Comparison of ENCODE assay signal across 14 mouse cellular contexts in the genomic region with DNA sequence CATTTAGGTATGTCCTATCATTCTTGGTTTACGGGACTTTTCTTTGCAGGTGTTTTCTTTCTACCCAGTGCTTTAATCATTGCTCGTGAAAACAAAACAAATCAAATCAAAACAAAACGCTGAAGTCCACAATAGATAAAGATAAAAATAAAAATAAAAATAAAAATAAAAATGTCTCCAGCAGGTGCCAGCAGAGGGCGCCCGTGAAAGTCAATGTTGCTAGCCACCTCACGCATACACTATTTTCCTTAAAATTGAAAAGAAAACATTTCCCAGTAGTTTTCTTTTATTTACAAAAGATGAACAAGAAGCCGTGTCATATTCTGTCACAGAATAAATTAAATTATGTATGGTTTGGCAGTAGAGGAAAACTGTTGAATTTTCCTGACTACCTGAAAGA.
A peak's percentile ranks its signal among the peaks of the same experiment; 100 is the strongest.
DNase-seq lines count a peak whose midpoint lies in the region; ATAC-seq and TF ChIP-seq lines count a peak whose summit lies in the region.
"Had no signal": no experiment of that assay in that cellular context is flagged by ENCODE, and none has a peak within 500 bp of the region (broad histone marks: within the 10 kb centered on the region; RNA-seq: fewer than 3 reads in every experiment).

No protein-coding gene starts in this region.

- no peak overlapping the region for H3K27ac ChIP-seq in intestine, postnatal 0 days (ENCODE audit: low read depth, low read length)
- no peak overlapping the region for H3K27ac ChIP-seq in intestine, embryonic 15.5 days
- H3K27ac ChIP-seq in midbrain, embryonic 14.5 days (replicated peaks; ENCODE audit: low read depth, low read length), result no peak overlapping the region
- no peak overlapping the region for H3K27ac ChIP-seq in midbrain, embryonic 15.5 days
- H3K27ac ChIP-seq: heart, embryonic 13.5 days; liver, embryonic 13.5 days had no signal

- peak; percentile 51 for TF ChIP-seq CTCF in intestine, postnatal 0 days (IDR thresholded peaks at IDR 0.05; ENCODE audit: low read depth)

- H3K4me1 ChIP-seq in intestine, postnatal 0 days (replicated peaks; ENCODE audit: control insufficient read depth, insufficient read depth, low read length), result no peaks in the 10 kb centered on the region
- H3K4me1 ChIP-seq in intestine, embryonic 15.5 days (replicated peaks), result no peaks in the 10 kb centered on the region
- H3K4me1 ChIP-seq in midbrain, embryonic 14.5 days (ENCODE audit: control insufficient read depth, insufficient read depth, low read length), result no peaks in the 10 kb centered on the region
- no peaks in the 10 kb centered on the region for H3K4me1 ChIP-seq in midbrain, embryonic 15.5 days
- H3K4me1 ChIP-seq: heart, embryonic 13.5 days; liver, embryonic 13.5 days had no signal

- 42% methylated on average over 7 of the region's 7 CpGs for WGBS in intestine, postnatal 0 days
- 44% methylated on average over 7 of the region's 7 CpGs for WGBS in intestine, embryonic 15.5 days
- WGBS in midbrain, embryonic 14.5 days, result 44% methylated on average over 7 of the region's 7 CpGs
- 48% methylated on average over 7 of the region's 7 CpGs for WGBS in midbrain, embryonic 15.5 days

- no peaks in the 10 kb centered on the region for H3K36me3 ChIP-seq in intestine, postnatal 0 days (ENCODE audit: control insufficient read depth, insufficient read depth)
- H3K36me3 ChIP-seq in intestine, embryonic 15.5 days, result no peaks in the 10 kb centered on the region
- H3K36me3 ChIP-seq in midbrain, embryonic 14.5 days (ENCODE audit: control insufficient read depth, insufficient read depth, low read length), result no peaks in the 10 kb centered on the region
- H3K36me3 ChIP-seq in midbrain, embryonic 15.5 days (replicated peaks), result no peaks in the 10 kb centered on the region
- H3K36me3 ChIP-seq: heart, embryonic 13.5 days; liver, embryonic 13.5 days had no signal

- H3K4me3 ChIP-seq in intestine, postnatal 0 days (ENCODE audit: low read depth, low read length), result no peak overlapping the region
- H3K4me3 ChIP-seq in intestine, embryonic 15.5 days (replicated peaks), result no peak overlapping the region
- no peak overlapping the region for H3K4me3 ChIP-seq in midbrain, embryonic 14.5 days (replicated peaks; ENCODE audit: low read depth, low read length)
- H3K4me3 ChIP-seq in midbrain, embryonic 15.5 days, result no peak overlapping the region
- H3K4me3 ChIP-seq: heart, embryonic 13.5 days; liver, embryonic 13.5 days had no signal

- peak; percentile 32 for DNase-seq in adrenal gland, postnatal 10 days
- no peak for DNase-seq in adrenal gland, adult 18-20 months (ENCODE audit: low spot score in 2 of 2)
- peak; percentile 43 for DNase-seq in midbrain, embryonic 14.5 days
- peak; percentile 44 for DNase-seq in induced T-regulatory cell, adult 2 months (ENCODE audit: low read depth)
- no peak for DNase-seq in retina, postnatal 1 day
- DNase-seq: liver, embryonic 13.5 days; thymus, adult 2 months had no signal

- no peaks in the 10 kb centered on the region for H3K9me3 ChIP-seq in intestine, postnatal 0 days (ENCODE audit: control insufficient read depth)
- no peaks in the 10 kb centered on the region for H3K9me3 ChIP-seq in intestine, embryonic 15.5 days
- no peaks in the 10 kb centered on the region for H3K9me3 ChIP-seq in midbrain, embryonic 14.5 days (ENCODE audit: control insufficient read depth, low read length)
- no peaks in the 10 kb centered on the region for H3K9me3 ChIP-seq in midbrain, embryonic 15.5 days
- H3K9me3 ChIP-seq: heart, embryonic 13.5 days; liver, embryonic 13.5 days had no signal

- no peaks in the 10 kb centered on the region for H3K27me3 ChIP-seq in intestine, postnatal 0 days (replicated peaks; ENCODE audit: control insufficient read depth, insufficient read depth, low read length)
- H3K27me3 ChIP-seq in intestine, embryonic 15.5 days (replicated peaks), result no peaks in the 10 kb centered on the region
- H3K27me3 ChIP-seq in midbrain, embryonic 14.5 days (ENCODE audit: control insufficient read depth, insufficient read depth, low read length), result no peaks in the 10 kb centered on the region
- no peaks in the 10 kb centered on the region for H3K27me3 ChIP-seq in midbrain, embryonic 15.5 days (replicated peaks)
- H3K27me3 ChIP-seq: heart, embryonic 13.5 days; liver, embryonic 13.5 days had no signal

- no peak overlapping the region for H3K9ac ChIP-seq in intestine, postnatal 0 days (ENCODE audit: low read depth, low read length)
- no peak overlapping the region for H3K9ac ChIP-seq in intestine, embryonic 15.5 days
- no peak overlapping the region for H3K9ac ChIP-seq in midbrain, embryonic 14.5 days (replicated peaks; ENCODE audit: low read length)
- no peak overlapping the region for H3K9ac ChIP-seq in midbrain, embryonic 15.5 days
- H3K9ac ChIP-seq: heart, embryonic 13.5 days; liver, embryonic 13.5 days had no signal

- no peak overlapping the region for H3K4me2 ChIP-seq in intestine, postnatal 0 days (replicated peaks; ENCODE audit: low read depth)
- H3K4me2 ChIP-seq in intestine, embryonic 15.5 days (replicated peaks), result no peak overlapping the region
- H3K4me2 ChIP-seq in midbrain, embryonic 14.5 days (ENCODE audit: low read length), result no peak overlapping the region
- H3K4me2 ChIP-seq in midbrain, embryonic 15.5 days, result no peak overlapping the region
- H3K4me2 ChIP-seq: heart, embryonic 13.5 days; liver, embryonic 13.5 days; midbrain, embryonic 11.5 days had no signal

- no peak for ATAC-seq in intestine, postnatal 0 days
- ATAC-seq in intestine, embryonic 15.5 days, result no peak
- ATAC-seq in midbrain, embryonic 14.5 days (ENCODE audit: low FRiP score, low TSS enrichment), result no peak
- no peak for ATAC-seq in midbrain, embryonic 15.5 days (replicated peaks)
- ATAC-seq: forebrain, embryonic 16.5 days; intestine, embryonic 16.5 days had no signal

Comparison
In these comparisons a context has a peak if more than half of its experiments do, and no peak if none do; other contexts are left out.
1. DNase-seq: peak in adrenal gland, postnatal 10 days (single experiment), midbrain, embryonic 14.5 days (single experiment) and induced T-regulatory cell, adult 2 months (single experiment); none in adrenal gland, adult 18-20 months (0 of 2) and retina, postnatal 1 day (single experiment).